ENCODE assay signal across 10 mouse cellular contexts in the genomic region with DNA sequence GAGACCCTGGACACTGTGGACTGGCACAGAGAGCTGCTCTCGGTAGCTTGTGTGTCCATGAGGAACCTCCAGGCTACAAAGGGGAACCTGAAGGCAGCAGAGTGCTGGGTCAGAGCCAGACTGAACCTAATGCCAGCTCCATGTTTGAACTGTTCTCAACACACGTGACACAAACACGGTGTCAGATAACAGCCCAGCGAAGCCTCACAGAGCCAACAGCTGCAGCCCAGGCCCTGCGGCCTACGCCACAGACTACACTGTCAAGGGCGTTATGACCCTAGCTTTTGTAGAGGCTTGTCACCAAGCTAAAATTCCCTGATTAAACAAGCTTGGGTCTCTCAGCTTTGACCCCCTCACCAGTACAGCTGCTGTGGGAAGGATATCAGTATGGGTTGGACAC. TPM values are rescaled to one million over a fixed set of nuclear protein-coding genes. Genes with fewer than 3 reads are reported as not detected.
A peak's percentile ranks its signal among the peaks of the same experiment; 100 is the strongest.
DNase-seq lines count a peak whose midpoint lies in the region; ATAC-seq and TF ChIP-seq lines count a peak whose summit lies in the region.
"Had no signal": no experiment of that assay in that cellular context is flagged by ENCODE, and none has a peak within 500 bp of the region (broad histone marks: within the 10 kb centered on the region; RNA-seq: fewer than 3 reads in every experiment).

No protein-coding gene starts in this region.

- H3K36me3 ChIP-seq in kidney, adult 2 months (ENCODE audit: control insufficient read depth, insufficient read depth, low read length) = peaks cover 5% of the 10 kb centered on the region; the same call in 1 of the 2 replicates
- no peaks in the 10 kb centered on the region for H3K36me3 ChIP-seq in forebrain, embryonic 11.5 days (ENCODE audit: control insufficient read depth, insufficient read depth, low read length)
- H3K36me3 ChIP-seq: midbrain, embryonic 12.5 days had no signal

- no peak overlapping the region for H3K27ac ChIP-seq in kidney, adult 2 months (ENCODE audit: insufficient read depth, low read depth, low read length)
- H3K27ac ChIP-seq in forebrain, embryonic 11.5 days (ENCODE audit: low read depth, low read length) = no peak overlapping the region
- H3K27ac ChIP-seq: midbrain, embryonic 12.5 days had no signal

- WGBS in kidney, adult 2 months = 49% methylated on average over 7 of the region's 7 CpGs
- 85% methylated on average over 7 of the region's 7 CpGs for WGBS in forebrain, embryonic 11.5 days

- TF ChIP-seq CTCF in kidney, adult 2 months (conservative IDR thresholded peaks at IDR 0.05; ENCODE audit: insufficient read depth, insufficient read length, low read depth, low read length) = no peak

- no peaks in the 10 kb centered on the region for H3K27me3 ChIP-seq in kidney, adult 2 months (replicated peaks; ENCODE audit: control insufficient read depth, insufficient read depth, low read length)
- no peaks in the 10 kb centered on the region for H3K27me3 ChIP-seq in forebrain, embryonic 11.5 days (ENCODE audit: control insufficient read depth, insufficient read depth, low read length)
- H3K27me3 ChIP-seq: midbrain, embryonic 12.5 days had no signal

- peak; percentile 83 for ATAC-seq in megakaryocyte-erythroid progenitor cell, adult 5-6 weeks (replicated peaks; ENCODE audit: low FRiP score, low TSS enrichment, poor library complexity, severe bottlenecking)
- ATAC-seq in forebrain, embryonic 11.5 days (replicated peaks; ENCODE audit: low FRiP score) = no peak
- ATAC-seq in erythroid progenitor cell, adult 5-6 weeks (replicated peaks; ENCODE audit: low FRiP score, poor library complexity, severe bottlenecking) = no peak

- no peaks in the 10 kb centered on the region for H3K9me3 ChIP-seq in forebrain, embryonic 11.5 days (ENCODE audit: control insufficient read depth, low read length)
- H3K9me3 ChIP-seq: midbrain, embryonic 12.5 days had no signal

- no peak overlapping the region for H3K9ac ChIP-seq in forebrain, embryonic 11.5 days (ENCODE audit: low read length)
- H3K9ac ChIP-seq: midbrain, embryonic 12.5 days had no signal

- DNase-seq in kidney, adult 2 months = peak; percentile 47
- no peak for DNase-seq in kidney, adult 8-10 months
- DNase-seq in gastrocnemius, postnatal 10 days = peak; percentile 65
- peak; percentile 48 for DNase-seq in kidney, postnatal 10 days
- no peak for DNase-seq in right cerebral cortex, postnatal 36 days (ENCODE audit: low spot score in 2 of 2)
- no peak for DNase-seq in forebrain, embryonic 11.5 days (ENCODE audit: low spot score)
- DNase-seq: cerebellum, adult 9-11 months had no signal

- no peak for TF ChIP-seq POLR2A in kidney, adult 2 months (IDR thresholded peaks at IDR 0.05; ENCODE audit: low read depth, low read length)

- no peak overlapping the region for H3K4me3 ChIP-seq in kidney, adult 2 months (ENCODE audit: insufficient read depth, low read depth, low read length)
- no peak overlapping the region for H3K4me3 ChIP-seq in forebrain, embryonic 11.5 days (ENCODE audit: low read depth, low read length)
- H3K4me3 ChIP-seq: midbrain, embryonic 12.5 days had no signal

- H3K4me2 ChIP-seq in forebrain, embryonic 11.5 days (ENCODE audit: low read depth, low read length, severe bottlenecking) = no peak overlapping the region
- H3K4me2 ChIP-seq: midbrain, embryonic 12.5 days had no signal

- no peaks in the 10 kb centered on the region for H3K4me1 ChIP-seq in kidney, adult 2 months (ENCODE audit: control insufficient read depth, insufficient read depth, low read length)
- no peaks in the 10 kb centered on the region for H3K4me1 ChIP-seq in forebrain, embryonic 11.5 days (replicated peaks; ENCODE audit: control insufficient read depth, insufficient read depth, low read length)
- H3K4me1 ChIP-seq: midbrain, embryonic 12.5 days had no signal

RNA-seq across cellular contexts. Expression of a gene that starts 22.0 kb away (rescaled TPM):
- 461 and 486 TPM in 2 replicates for polyA plus RNA-seq in kidney, adult 2 months (2012; rRNA removed)
- total RNA-seq in gastrocnemius, postnatal 10 days (2021) = 10 to 100 TPM; 79.3 to 82.1 TPM
- total RNA-seq in megakaryocyte-erythroid progenitor cell, adult 5-6 weeks (2014; fragmentation: Nextera tagmentation) = not detected in 2 replicates
- 1.3 TPM in 1 of 2 replicates, not detected in the other for total RNA-seq in megakaryocyte-erythroid progenitor cell, adult 5-6 weeks (2017)
- 9.8 and 10.5 TPM in 2 replicates for polyA plus RNA-seq in forebrain, embryonic 11.5 days (2014; fragmentation: Nextera tagmentation; extraction: Ambion mirVana)
- total RNA-seq in erythroid progenitor cell, adult 5-6 weeks (2015; ENCODE audit: low replicate concordance) = 2.1 TPM in 1 of 2 replicates, not detected in the other
- 3.0 and 3.9 TPM in 2 replicates for total RNA-seq in erythroid progenitor cell, adult 5-6 weeks (2017; ENCODE audit: low replicate concordance)

RNA-seq across cellular contexts. Expression of a gene that starts 37.3 kb away (rescaled TPM):
- polyA plus RNA-seq in kidney, adult 2 months (2012; rRNA removed) = 1.3 and 1.8 TPM in 2 replicates
- 1 to 10 TPM; 3.9 to 7.5 TPM for total RNA-seq in gastrocnemius, postnatal 10 days (2021)
- total RNA-seq in megakaryocyte-erythroid progenitor cell, adult 5-6 weeks (2014; fragmentation: Nextera tagmentation) = not detected in 2 replicates
- not detected in 2 replicates for total RNA-seq in megakaryocyte-erythroid progenitor cell, adult 5-6 weeks (2017)
- polyA plus RNA-seq in forebrain, embryonic 11.5 days (2014; fragmentation: Nextera tagmentation; extraction: Ambion mirVana) = 0.39 TPM in 1 of 2 replicates, not detected in the other
- not detected in 2 replicates for total RNA-seq in erythroid progenitor cell, adult 5-6 weeks (2015; ENCODE audit: low replicate concordance)
- total RNA-seq in erythroid progenitor cell, adult 5-6 weeks (2017; ENCODE audit: low replicate concordance) = not detected in 2 replicates
- polyA plus RNA-seq: midbrain, embryonic 12.5 days had no signal

Comparison
In these comparisons a context has a peak if more than half of its experiments do, and no peak if none do; other contexts are left out.
1. DNase-seq: peak in kidney, adult 2 months (single experiment), gastrocnemius, postnatal 10 days (single experiment) and kidney, postnatal 10 days (single experiment); none in kidney, adult 8-10 months (0 of 2), right cerebral cortex, postnatal 36 days (0 of 2) and forebrain, embryonic 11.5 days (single experiment).
2. RNA of a gene that starts 22.0 kb away (total RNA-seq): 79.3 to 82.1 TPM in gastrocnemius, postnatal 10 days; 2.1 to 3.9 TPM in erythroid progenitor cell, adult 5-6 weeks and 1.3 TPM in megakaryocyte-erythroid progenitor cell, adult 5-6 weeks; every median in the first group is over 10 times any median in the second.
3. RNA of a gene that starts 37.3 kb away (total RNA-seq): 3.9 to 7.5 TPM in gastrocnemius, postnatal 10 days; not detected in megakaryocyte-erythroid progenitor cell, adult 5-6 weeks and not detected in erythroid progenitor cell, adult 5-6 weeks; every median in the first group is over 4 times any median in the second.